Mouse (Mus musculus) embryonic fibroblast, embryonic 13.5 days (primary cell): ENCODE results near the gene Foxp1. TPM values are rescaled to one million over a fixed set of nuclear protein-coding genes. Genes with fewer than 3 reads are reported as not detected.

Experiments
- H3K27ac ChIP-seq: 2 replicates; pipeline ENCODE4 v1.5.1; 2012; ENCODE audit warnings: low read length, control low read depth, inconsistent platforms; ENCODE audit not compliant: insufficient read depth
- H3K4me1 ChIP-seq: 2 replicates; pipeline ENCODE4 v1.6.1; 2011; ENCODE audit warnings: low read length; ENCODE audit not compliant: control insufficient read depth, insufficient read depth
- H3K4me3 ChIP-seq: 2 replicates; pipeline ENCODE4 v1.5.1; 2011; ENCODE audit warnings: mild to moderate bottlenecking, control low read depth, low read length; ENCODE audit not compliant: insufficient read depth
- CTCF ChIP-seq: IDR thresholded peaks from 2 replicates; pipeline ENCODE4 v1.5.1; 2011; ENCODE audit warnings: mild to moderate bottlenecking, control low read depth, low read length, moderate library complexity, borderline replicate concordance; ENCODE audit not compliant: insufficient read depth
- POLR2A ChIP-seq: IDR thresholded peaks from 2 replicates; pipeline ENCODE4 v1.6.1; 2011; ENCODE audit warnings: low read depth, mild to moderate bottlenecking, control low read depth, low read length, moderate library complexity
- polyA plus RNA-seq: library from polyadenylated mRNA; stranded (reverse); fragments of >200 nt; gene quantifications from 2 replicates; pipeline ENCODE4 v1.2.4, GENCODE M21; 2011; ENCODE audit warnings: low read depth; ENCODE audit not compliant: missing spikeins, insufficient read length

Gene Foxp1
- polyA plus RNA-seq, 1 experiment: 137 TPM

DNA sequence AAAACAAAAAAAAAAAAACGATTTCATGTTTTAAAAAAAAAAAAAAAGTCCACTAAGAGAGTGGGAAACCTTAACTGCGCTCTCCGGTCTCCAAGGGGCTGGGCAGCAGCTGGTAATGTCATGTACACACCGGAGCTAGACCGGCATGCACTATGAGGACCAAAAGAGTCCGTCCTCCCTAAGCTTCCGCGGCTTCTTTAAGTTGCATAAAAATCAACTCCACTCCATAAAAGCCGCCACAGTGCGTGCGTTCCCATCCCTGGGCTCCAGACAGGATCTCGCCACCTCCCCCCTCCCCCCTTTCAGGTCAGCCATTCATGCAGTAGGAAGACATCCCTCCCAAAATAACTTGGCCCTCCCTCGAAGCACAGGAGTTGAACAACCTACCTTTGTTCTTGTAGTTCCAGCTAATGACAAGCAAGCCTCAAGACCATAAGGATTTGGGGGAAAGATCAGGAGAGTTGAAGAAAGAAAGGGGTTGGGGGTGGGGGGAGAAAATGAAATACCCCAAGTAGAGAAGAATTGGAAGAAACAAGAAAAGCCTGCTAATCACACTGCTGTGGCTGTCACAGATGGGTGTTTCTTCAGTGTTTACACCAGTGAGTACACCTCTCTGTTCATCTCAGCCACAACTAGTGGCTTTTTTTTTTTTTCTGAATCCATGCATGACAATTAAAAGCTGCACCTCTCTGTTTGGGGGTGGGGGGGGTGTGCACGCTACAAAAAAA is 318.3 kb downstream of the Foxp1 start:
- no peak overlapping the region for H3K27ac ChIP-seq
- no peak for TF ChIP-seq CTCF
- no peak for TF ChIP-seq POLR2A
- no peak overlapping the region for H3K4me3 ChIP-seq
- peaks cover 32% of the 10 kb centered on the region for H3K4me1 ChIP-seq

GRCm38 (mm10) chr6:99203231-99203630 is 319.3 kb downstream of the Foxp1 start:
- H3K4me3 ChIP-seq: no peak overlapping the region
- TF ChIP-seq POLR2A (no peak), CTCF (no peak)
- no peak overlapping the region for H3K27ac ChIP-seq
- H3K4me1 ChIP-seq: peaks cover 32% of the 10 kb centered on the region

- TF ChIP-seq CTCF (no peak), POLR2A (no peak)
- H3K27ac ChIP-seq: no peak overlapping the region
- H3K4me1 ChIP-seq: peaks cover 30% of the 10 kb centered on the region
- H3K4me3 ChIP-seq: no peak overlapping the region
These were observed 319.7 kb downstream of the Foxp1 start for GRCm38 (mm10) chr6:99202781-99203180.

GRCm38 (mm10) chr6:99201271-99201705 is 321.2 kb downstream of the Foxp1 start:
- Histone ChIP-seq H3K4me1 (peaks cover 26% of the 10 kb centered on the region), H3K4me3 (no peak overlapping the region), H3K27ac (peak overlapping the region; percentile 50; the same call in 1 of the 2 replicates)
- TF ChIP-seq POLR2A (no peak), CTCF (no peak)

DNA sequence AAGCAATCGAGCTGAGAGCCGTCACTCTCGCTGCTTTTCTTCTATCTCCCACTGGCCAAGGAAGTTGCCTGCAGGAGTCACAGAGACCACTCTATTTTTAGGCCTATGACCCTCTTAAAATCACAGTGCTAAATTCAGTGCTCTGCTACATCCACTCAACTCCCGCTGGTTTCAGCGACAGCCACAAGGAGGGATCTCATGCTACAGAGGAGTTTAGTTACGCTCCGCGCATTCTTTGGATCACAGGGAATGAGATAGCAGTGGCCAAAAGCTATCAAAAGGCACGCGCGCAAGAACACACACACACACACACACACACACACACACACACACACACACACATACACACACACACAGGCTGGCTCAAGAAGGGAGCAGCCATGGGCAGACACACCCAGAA is 321.9 kb downstream of the Foxp1 start:
- Histone ChIP-seq H3K27ac (no peak overlapping the region), H3K4me1 (peaks cover 21% of the 10 kb centered on the region), H3K4me3 (no peak overlapping the region)
- TF ChIP-seq POLR2A (no peak), CTCF (no peak)

- peaks cover 17% of the 10 kb centered on the region for H3K4me1 ChIP-seq
- no peak for TF ChIP-seq POLR2A
- no peak for TF ChIP-seq CTCF
- no peak overlapping the region for H3K27ac ChIP-seq
- no peak overlapping the region for H3K4me3 ChIP-seq
These were observed 323.2 kb downstream of the Foxp1 start for GRCm38 (mm10) chr6:99199277-99199676.

GRCm38 (mm10) chr6:99193697-99194096 is 328.8 kb downstream of the Foxp1 start:
- Histone ChIP-seq H3K4me1 (no peaks in the 10 kb centered on the region; the same call in 1 of the 2 replicates), H3K27ac (no peak overlapping the region), H3K4me3 (no peak overlapping the region)
- TF ChIP-seq POLR2A (no peak), CTCF (no peak)

DNA sequence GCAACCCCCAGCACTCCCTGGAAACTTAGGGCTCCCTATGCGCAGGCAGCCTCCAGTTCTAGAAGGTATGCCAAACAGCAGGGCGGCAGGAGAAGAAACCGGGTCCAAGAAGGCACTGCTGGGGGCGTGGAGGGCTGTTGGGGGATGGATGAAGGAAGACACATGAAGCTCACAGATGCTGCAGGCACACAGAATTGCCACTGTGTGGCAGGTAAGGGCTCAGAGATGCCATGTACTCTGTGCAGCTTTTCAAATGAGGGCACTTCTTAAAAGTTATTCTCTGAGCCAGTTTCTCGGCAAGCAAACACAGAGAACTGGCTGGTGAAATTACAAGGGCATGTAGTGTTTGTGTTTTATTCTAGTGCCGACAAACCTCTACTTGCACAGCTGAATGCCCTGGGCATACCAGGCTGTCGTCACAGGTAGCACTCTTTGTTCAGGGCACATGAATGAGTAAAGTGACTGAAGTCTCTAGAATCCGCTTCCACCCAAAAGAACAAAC is 330.8 kb downstream of the Foxp1 start:
- no peaks in the 10 kb centered on the region; the same call in 1 of the 2 replicates for H3K4me1 ChIP-seq
- TF ChIP-seq POLR2A (no peak), CTCF (no peak)
- no peak overlapping the region for H3K27ac ChIP-seq
- no peak overlapping the region for H3K4me3 ChIP-seq

GRCm38 (mm10) chr6:99191041-99191635 is 331.4 kb downstream of the Foxp1 start:
- no peak overlapping the region for H3K4me3 ChIP-seq
- no peak overlapping the region for H3K27ac ChIP-seq
- no peak for TF ChIP-seq CTCF
- TF ChIP-seq POLR2A: no peak
- no peaks in the 10 kb centered on the region; the same call in 1 of the 2 replicates for H3K4me1 ChIP-seq

- no peak overlapping the region for H3K4me3 ChIP-seq
- no peaks in the 10 kb centered on the region; the same call in 1 of the 2 replicates for H3K4me1 ChIP-seq
- TF ChIP-seq POLR2A (no peak), CTCF (no peak)
- no peak overlapping the region for H3K27ac ChIP-seq
These were observed 332.6 kb downstream of the Foxp1 start for GRCm38 (mm10) chr6:99189967-99190366.
